ENCODE assay signal across 7 mouse cellular contexts in genomic region chr15:77013753-77014241, GRCm38 (mm10). TPM values are rescaled to one million over a fixed set of nuclear protein-coding genes. Genes with fewer than 3 reads are reported as not detected.
DNase-seq lines count a peak whose midpoint lies in the region; ATAC-seq lines count a peak whose summit lies in the region.

No protein-coding gene starts in this region.

- no peaks in the 10 kb centered on the region for H3K27me3 ChIP-seq in neural tube, embryonic 13.5 days

- H3K4me1 ChIP-seq in neural tube, embryonic 13.5 days (replicated peaks): peaks cover 19% of the 10 kb centered on the region

- H3K36me3 ChIP-seq in neural tube, embryonic 13.5 days: no peaks in the 10 kb centered on the region

- H3K9me3 ChIP-seq in neural tube, embryonic 13.5 days: no peaks in the 10 kb centered on the region

- H3K27ac ChIP-seq in neural tube, embryonic 13.5 days (replicated peaks): peak overlapping the region; percentile 80

- intact Hi-C loops in heart, postnatal 10 days (cut with DNase I): no loop called here

- H3K9ac ChIP-seq in neural tube, embryonic 13.5 days: peak overlapping the region; percentile 27; the same call in 1 of the 2 replicates

- WGBS in neural tube, embryonic 13.5 days: 16% methylated on average over 15 of the region's 15 CpGs

- no peak overlapping the region for H3K4me3 ChIP-seq in neural tube, embryonic 13.5 days

- DNase-seq in ZHBTc4 (ENCODE audit: low read depth, low spot score) (peak; percentile 76), liver (no peak)
- DNase-seq in embryo, embryonic 11 days: peak; percentile 64
- peak; percentile 90 for DNase-seq in heart, postnatal 10 days
- DNase-seq in kidney, postnatal 4 days: peak; percentile 61 to 74
- DNase-seq in spleen, adult 18-20 months: no peak

- ATAC-seq in neural tube, embryonic 13.5 days (ENCODE audit: low read depth): peak; percentile 81

- peak overlapping the region; percentile 38 for H3K4me2 ChIP-seq in neural tube, embryonic 13.5 days

RNA-seq across cellular contexts. Expression of gene Apol6, which starts 30.7 kb away (rescaled TPM):
- 1 to 10 TPM; 1.6 to 1.7 TPM for total RNA-seq in heart, postnatal 10 days (2021)
- polyA plus RNA-seq in neural tube, embryonic 13.5 days (2015; fragmentation: Nextera tagmentation; extraction: Ambion mirVana): not detected in 2 replicates

RNA-seq across cellular contexts. Expression of gene Mb, which starts 36.7 kb away (rescaled TPM):
- total RNA-seq in heart, postnatal 10 days (2021): over 10,000 TPM in 1 of 2 experiments, 1,000 to 10,000 TPM in 1; 9,939 to 10,365 TPM
- polyA plus RNA-seq in neural tube, embryonic 13.5 days (2015; fragmentation: Nextera tagmentation; extraction: Ambion mirVana): 2.4 and 3.7 TPM in 2 replicates

Comparison
In these comparisons a context has a peak if more than half of its experiments do, and no peak if none do; other contexts are left out.
1. DNase-seq: peak in ZHBTc4 (single experiment), embryo, embryonic 11 days (single experiment), heart, postnatal 10 days (2 of 2) and kidney, postnatal 4 days (2 of 2); none in liver (single experiment) and spleen, adult 18-20 months (0 of 2).